ENCODE assay signal across 9 mouse cellular contexts in genomic region chrX:136590199-136590896, GRCm38 (mm10). TPM values are rescaled to one million over a fixed set of nuclear protein-coding genes. Genes with fewer than 3 reads are reported as not detected.
DNase-seq lines count a peak whose midpoint lies in the region; ATAC-seq lines count a peak whose summit lies in the region.
"Had no signal": no experiment of that assay in that cellular context is flagged by ENCODE, and none has a peak within 500 bp of the region (broad histone marks: within the 10 kb centered on the region; RNA-seq: fewer than 3 reads in every experiment).

Tceal3 (plus strand) TSS chrX:136590842.

- no peaks in the 10 kb centered on the region for H3K36me3 ChIP-seq in heart, embryonic 12.5 days
- no peaks in the 10 kb centered on the region for H3K36me3 ChIP-seq in hindbrain, embryonic 15.5 days
- H3K36me3 ChIP-seq in midbrain, embryonic 10.5 days, result no peaks in the 10 kb centered on the region

- H3K4me2 ChIP-seq in heart, embryonic 12.5 days, result peak within 1 kb of the TSS; percentile 24; the same call in 1 of the 2 replicates
- peak within 1 kb of the TSS; percentile 51 for H3K4me2 ChIP-seq in hindbrain, embryonic 15.5 days

- ATAC-seq in heart, embryonic 12.5 days (ENCODE audit: insufficient number of reproducible peaks, low FRiP score), result no peak
- peak; percentile 95 for ATAC-seq in hindbrain, embryonic 15.5 days (ENCODE audit: low FRiP score, low read depth)

- H3K27ac ChIP-seq in heart, embryonic 12.5 days (ENCODE audit: poor library complexity, severe bottlenecking), result no peak within 1 kb of the TSS
- peak within 1 kb of the TSS; percentile 89 for H3K27ac ChIP-seq in hindbrain, embryonic 15.5 days (replicated peaks)
- peak within 1 kb of the TSS; percentile 82 for H3K27ac ChIP-seq in midbrain, embryonic 10.5 days (replicated peaks)

- no peaks in the 10 kb centered on the region for H3K4me1 ChIP-seq in heart, embryonic 12.5 days (replicated peaks)
- H3K4me1 ChIP-seq in hindbrain, embryonic 15.5 days (replicated peaks), result no peaks in the 10 kb centered on the region
- H3K4me1 ChIP-seq in midbrain, embryonic 10.5 days, result peaks cover 5% of the 10 kb centered on the region; the same call in 1 of the 2 replicates

- no peak within 1 kb of the TSS for H3K9ac ChIP-seq in heart, embryonic 12.5 days
- H3K9ac ChIP-seq in hindbrain, embryonic 15.5 days, result peak within 1 kb of the TSS; percentile 40

- DNase-seq in heart, adult 18-20 months, result no peak
- DNase-seq in embryo, embryonic 11 days, result peak; percentile 77
- DNase-seq in midbrain, embryonic 10.5 days (ENCODE audit: low spot score), result peak; percentile 71
- no peak for DNase-seq in spleen, postnatal 14 days (ENCODE audit: low spot score in 2 of 2)
- no peak for DNase-seq in spleen, adult 18-20 months
- DNase-seq in gastrocnemius, postnatal 10 days, result no peak

- no peaks in the 10 kb centered on the region for H3K27me3 ChIP-seq in heart, embryonic 12.5 days (replicated peaks)
- no peaks in the 10 kb centered on the region for H3K27me3 ChIP-seq in hindbrain, embryonic 15.5 days
- no peaks in the 10 kb centered on the region for H3K27me3 ChIP-seq in midbrain, embryonic 10.5 days (ENCODE audit: low read depth, poor library complexity, severe bottlenecking)

- no peak within 1 kb of the TSS for H3K4me3 ChIP-seq in heart, embryonic 12.5 days
- peak within 1 kb of the TSS; percentile 45 for H3K4me3 ChIP-seq in hindbrain, embryonic 15.5 days
- peak within 1 kb of the TSS; percentile 46 for H3K4me3 ChIP-seq in midbrain, embryonic 10.5 days

- no peaks in the 10 kb centered on the region for H3K9me3 ChIP-seq in heart, embryonic 12.5 days (replicated peaks)
- H3K9me3 ChIP-seq in hindbrain, embryonic 15.5 days, result no peaks in the 10 kb centered on the region
- no peaks in the 10 kb centered on the region for H3K9me3 ChIP-seq in midbrain, embryonic 10.5 days (replicated peaks)

- 48% methylated on average over 12 of the region's 12 CpGs for WGBS in heart, embryonic 12.5 days
- 32% methylated on average over 12 of the region's 12 CpGs for WGBS in hindbrain, embryonic 15.5 days
- 40% methylated on average over 12 of the region's 12 CpGs for WGBS in midbrain, embryonic 10.5 days

RNA-seq across cellular contexts. Expression of gene Tceal3, which starts in this region (rescaled TPM):
- polyA plus RNA-seq in heart, embryonic 12.5 days (2016; fragmentation: Nextera tagmentation; extraction: Ambion mirVana), result 5.1 and 7.1 TPM in 2 replicates
- total RNA-seq in heart, adult 18-20 months (2021), result 1 to 10 TPM; 1.0 to 2.0 TPM
- 78.2 and 87.9 TPM in 2 replicates for polyA plus RNA-seq in hindbrain, embryonic 15.5 days (2015; fragmentation: Nextera tagmentation; extraction: Ambion mirVana)
- polyA plus RNA-seq in midbrain, embryonic 10.5 days (2016; fragmentation: Nextera tagmentation; extraction: Ambion mirVana), result 11.3 and 14.1 TPM in 2 replicates
- total RNA-seq in gastrocnemius, postnatal 10 days (2021), result 1 to 10 TPM; 4.5 to 4.8 TPM
- total RNA-seq: neutrophil, adult 5-6 weeks had no signal

Comparison
In these comparisons a context has a peak if more than half of its experiments do, and no peak if none do; other contexts are left out.
1. DNase-seq: peak in embryo, embryonic 11 days (single experiment) and midbrain, embryonic 10.5 days (single experiment); none in heart, adult 18-20 months (0 of 2), spleen, postnatal 14 days (0 of 2), spleen, adult 18-20 months (0 of 2) and gastrocnemius, postnatal 10 days (single experiment).